ENCODE assay signal across 7 mouse cellular contexts in the genomic region with DNA sequence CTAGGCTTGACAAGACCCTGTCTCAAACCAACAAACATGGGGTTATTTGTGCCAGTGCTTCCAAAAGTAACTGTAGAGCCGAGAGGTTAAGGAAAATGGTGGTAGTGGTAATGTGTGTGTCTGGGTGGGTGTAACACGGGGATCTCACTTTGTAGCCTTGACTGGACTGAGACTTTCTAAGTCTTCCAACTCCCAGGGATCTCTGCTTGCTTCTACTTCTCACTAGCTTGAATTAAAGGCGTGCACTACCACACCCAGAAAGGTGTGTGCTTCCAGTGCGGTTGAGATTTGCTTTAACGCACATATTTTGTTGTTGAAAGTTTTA. TPM values are rescaled to one million over a fixed set of nuclear protein-coding genes. Genes with fewer than 3 reads are reported as not detected.
DNase-seq lines count a peak whose midpoint lies in the region; ATAC-seq and TF ChIP-seq lines count a peak whose summit lies in the region.

No protein-coding gene starts in this region.

- H3K4me2 ChIP-seq in forebrain, embryonic 12.5 days, result peak overlapping the region; percentile 59
- peak overlapping the region; percentile 99 for H3K4me2 ChIP-seq in liver, embryonic 13.5 days
- peak overlapping the region; percentile 73 for H3K4me2 ChIP-seq in stomach, postnatal 0 days (replicated peaks; ENCODE audit: low read depth)

- no peak for TF ChIP-seq CTCF in spleen, adult 2 months (IDR thresholded peaks at IDR 0.05; ENCODE audit: extremely low read depth, insufficient read depth, insufficient read length, insufficient replicate concordance)
- no peak for TF ChIP-seq CTCF in stomach, postnatal 0 days (IDR thresholded peaks at IDR 0.05; ENCODE audit: low read depth)

- no peak for DNase-seq in spleen, adult 2 months (ENCODE audit: low read depth in 1 of 2, low spot score in 2 of 2)
- DNase-seq in spleen, postnatal 14 days (ENCODE audit: low spot score in 2 of 2), result no peak
- DNase-seq in liver, embryonic 13.5 days, result no peak
- no peak for DNase-seq in stomach, postnatal 0 days (ENCODE audit: low spot score)
- no peak for DNase-seq in gastrocnemius, postnatal 4 days (ENCODE audit: low spot score in 2 of 2)
- DNase-seq in kidney, postnatal 36 days, result no peak

- H3K9me3 ChIP-seq in forebrain, embryonic 12.5 days, result no peaks in the 10 kb centered on the region
- H3K9me3 ChIP-seq in liver, embryonic 13.5 days (replicated peaks), result no peaks in the 10 kb centered on the region
- H3K9me3 ChIP-seq in stomach, postnatal 0 days (ENCODE audit: control insufficient read depth, low read length), result no peaks in the 10 kb centered on the region

- TF ChIP-seq POLR2A in spleen, adult 2 months (IDR thresholded peaks at IDR 0.05; ENCODE audit: low read depth, low read length), result no peak

- peaks cover 13% of the 10 kb centered on the region; the same call in 1 of the 2 replicates for H3K4me1 ChIP-seq in spleen, adult 2 months (ENCODE audit: control insufficient read depth, insufficient read depth, insufficient read length)
- H3K4me1 ChIP-seq in forebrain, embryonic 12.5 days, result peaks cover 8% of the 10 kb centered on the region
- peaks cover 41% of the 10 kb centered on the region for H3K4me1 ChIP-seq in liver, embryonic 13.5 days (replicated peaks)
- H3K4me1 ChIP-seq in stomach, postnatal 0 days (replicated peaks; ENCODE audit: control insufficient read depth, insufficient read depth), result no peaks in the 10 kb centered on the region

- TF ChIP-seq EP300 in stomach, postnatal 0 days (optimal IDR thresholded peaks at IDR 0.05), result no peak

- peak; percentile 0; the same call in 1 of the 2 replicates for ATAC-seq in forebrain, embryonic 12.5 days (ENCODE audit: low FRiP score)
- ATAC-seq in liver, embryonic 13.5 days (ENCODE audit: low read depth), result peak; percentile 52
- peak; percentile 13; the same call in 1 of the 2 replicates for ATAC-seq in stomach, postnatal 0 days (ENCODE audit: low FRiP score, low TSS enrichment)

- no peaks in the 10 kb centered on the region for H3K27me3 ChIP-seq in spleen, adult 2 months (ENCODE audit: control insufficient read depth, insufficient read depth, low read length)
- no peaks in the 10 kb centered on the region for H3K27me3 ChIP-seq in forebrain, embryonic 12.5 days
- H3K27me3 ChIP-seq in liver, embryonic 13.5 days, result no peaks in the 10 kb centered on the region
- H3K27me3 ChIP-seq in stomach, postnatal 0 days (ENCODE audit: control insufficient read depth, insufficient read depth, low read length), result no peaks in the 10 kb centered on the region

- H3K27ac ChIP-seq in spleen, adult 2 months (ENCODE audit: insufficient read depth, low read length), result peak overlapping the region; percentile 44; the same call in 1 of the 2 replicates
- H3K27ac ChIP-seq in forebrain, embryonic 12.5 days, result peak overlapping the region; percentile 91
- peak overlapping the region; percentile 70 for H3K27ac ChIP-seq in liver, embryonic 13.5 days
- peak overlapping the region; percentile 99 for H3K27ac ChIP-seq in stomach, postnatal 0 days (replicated peaks)

- WGBS in spleen, adult 2 months, result 4% methylated on average over 5 of the region's 5 CpGs
- 16% methylated on average over 5 of the region's 5 CpGs for WGBS in forebrain, embryonic 12.5 days
- WGBS in liver, embryonic 13.5 days (ENCODE audit: insufficient replicate concordance), result 3% methylated on average over 5 of the region's 5 CpGs
- WGBS in stomach, postnatal 0 days, result 8% methylated on average over 5 of the region's 5 CpGs

- H3K9ac ChIP-seq in forebrain, embryonic 12.5 days, result peak overlapping the region; percentile 84
- peak overlapping the region; percentile 85 for H3K9ac ChIP-seq in liver, embryonic 13.5 days
- H3K9ac ChIP-seq in stomach, postnatal 0 days (ENCODE audit: low read length), result peak overlapping the region; percentile 47

- no peaks in the 10 kb centered on the region for H3K36me3 ChIP-seq in spleen, adult 2 months (ENCODE audit: control insufficient read depth, insufficient read depth, low read length)
- peaks cover 3% of the 10 kb centered on the region; the same call in 1 of the 2 replicates for H3K36me3 ChIP-seq in forebrain, embryonic 12.5 days (replicated peaks)
- H3K36me3 ChIP-seq in liver, embryonic 13.5 days, result no peaks in the 10 kb centered on the region
- no peaks in the 10 kb centered on the region for H3K36me3 ChIP-seq in stomach, postnatal 0 days (ENCODE audit: control insufficient read depth, insufficient read depth, low read length)

- peak overlapping the region; percentile 90 for H3K4me3 ChIP-seq in spleen, adult 2 months (ENCODE audit: extremely low read depth, insufficient read depth, insufficient read length)
- peak overlapping the region; percentile 81 for H3K4me3 ChIP-seq in forebrain, embryonic 12.5 days (replicated peaks)
- H3K4me3 ChIP-seq in liver, embryonic 13.5 days (replicated peaks), result peak overlapping the region; percentile 79
- peak overlapping the region; percentile 93 for H3K4me3 ChIP-seq in stomach, postnatal 0 days (ENCODE audit: low read depth, low read length)

RNA-seq across cellular contexts. Expression of a gene that starts 0.3 kb away (rescaled TPM):
- polyA plus RNA-seq in spleen, adult 2 months (2012; rRNA removed), result 4.9 and 5.2 TPM in 2 replicates
- polyA plus RNA-seq in forebrain, embryonic 12.5 days (2016; fragmentation: Nextera tagmentation; extraction: Ambion mirVana), result 22.8 and 28.4 TPM in 2 replicates
- polyA plus RNA-seq in liver, embryonic 13.5 days (2015; fragmentation: Nextera tagmentation; extraction: Ambion mirVana), result 5.7 and 6.0 TPM in 2 replicates
- polyA plus RNA-seq in stomach, postnatal 0 days (2015; fragmentation: Nextera tagmentation; extraction: Ambion mirVana), result 10.5 and 10.9 TPM in 2 replicates
- total RNA-seq in gastrocnemius, postnatal 4 days (2021), result 10 to 100 TPM; 10.1 to 11.4 TPM

RNA-seq across cellular contexts. Expression of a gene that starts 12.7 kb away (rescaled TPM):
- polyA plus RNA-seq in spleen, adult 2 months (2012; rRNA removed), result 1.2 and 1.8 TPM in 2 replicates
- 0.24 and 0.50 TPM in 2 replicates for polyA plus RNA-seq in forebrain, embryonic 12.5 days (2016; fragmentation: Nextera tagmentation; extraction: Ambion mirVana)
- 0.10 and 0.13 TPM in 2 replicates for polyA plus RNA-seq in liver, embryonic 13.5 days (2015; fragmentation: Nextera tagmentation; extraction: Ambion mirVana)
- 5.3 and 5.6 TPM in 2 replicates for polyA plus RNA-seq in stomach, postnatal 0 days (2015; fragmentation: Nextera tagmentation; extraction: Ambion mirVana)
- total RNA-seq in gastrocnemius, postnatal 4 days (2021), result 1 to 10 TPM; 3.7 TPM

RNA-seq across cellular contexts. Expression of a gene that starts 47.9 kb away (rescaled TPM):
- 23,675 and 41,549 TPM in 2 replicates for polyA plus RNA-seq in spleen, adult 2 months (2012; rRNA removed)
- polyA plus RNA-seq in forebrain, embryonic 12.5 days (2016; fragmentation: Nextera tagmentation; extraction: Ambion mirVana), result not detected in 2 replicates
- polyA plus RNA-seq in liver, embryonic 13.5 days (2015; fragmentation: Nextera tagmentation; extraction: Ambion mirVana), result 1.5 and 2.9 TPM in 2 replicates
- 20.2 and 24.1 TPM in 2 replicates for polyA plus RNA-seq in stomach, postnatal 0 days (2015; fragmentation: Nextera tagmentation; extraction: Ambion mirVana)
- under 1 TPM in 1 of 2 experiments, not detected in 1; 0.32 TPM for total RNA-seq in gastrocnemius, postnatal 4 days (2021)

Comparison
In these comparisons a context has a peak if more than half of its experiments do, and no peak if none do; other contexts are left out.
1. H3K27ac ChIP-seq: peak in every context shown above with its lines; median percentile 99 in stomach, postnatal 0 days; 91 in forebrain, embryonic 12.5 days; 70 in liver, embryonic 13.5 days; 44 in spleen, adult 2 months.
2. ATAC-seq: peak in every context shown above with its lines; median percentile 52 in liver, embryonic 13.5 days; 13 in stomach, postnatal 0 days; 0 in forebrain, embryonic 12.5 days.
3. RNA of a gene that starts 47.9 kb away (polyA plus RNA-seq): 23,675 to 41,549 TPM in spleen, adult 2 months; 20.2 to 24.1 TPM in stomach, postnatal 0 days, 1.5 to 2.9 TPM in liver, embryonic 13.5 days and not detected in forebrain, embryonic 12.5 days; every median in the first group is over 100 times any median in the second.
4. Peak in every context shown above with its lines, with median percentiles within 50 percentile points of each other: H3K4me3 ChIP-seq, H3K4me2 ChIP-seq and H3K9ac ChIP-seq.